Mouse (Mus musculus) myocyte (in vitro differentiated cells): ENCODE results near the gene Dmrtc1b. TPM values are rescaled to one million over a fixed set of nuclear protein-coding genes. Genes with fewer than 3 reads are reported as not detected.
"Not testable (repeated sequence)": the region's sequence is repeated elsewhere in the genome, so short reads cannot be mapped to it uniquely, and the experiment has no call there.

Experiments used
- H3K27me3 ChIP-seq: one replicate; pipeline ENCODE4 v1.6.1; 2011; ENCODE audit not compliant: control insufficient read depth, insufficient read depth, insufficient read length
- H3K36me3 ChIP-seq: one replicate; pipeline ENCODE4 v1.6.1; 2011; ENCODE audit not compliant: control insufficient read depth, insufficient read depth
- H3K4me2 ChIP-seq: one replicate; pipeline ENCODE4 v1.6.1; 2011; ENCODE audit warnings: low read depth, control low read depth
- H3K4me3 ChIP-seq: one replicate; pipeline ENCODE4 v1.5.1; 2011; ENCODE audit warnings: mild to moderate bottlenecking, control low read depth, moderate library complexity
- H3K79me2 ChIP-seq: one replicate; pipeline ENCODE4 v1.6.1; 2011; ENCODE audit not compliant: control insufficient read depth, insufficient read depth
- H3ac ChIP-seq: one replicate; pipeline ENCODE4 v1.6.1; 2011; ENCODE audit not compliant: control insufficient read depth, insufficient read length
- MAX ChIP-seq: IDR thresholded peaks from one replicate; pipeline ENCODE4 v1.6.1; 2011; ENCODE audit warnings: low read depth, mild to moderate bottlenecking, control low read depth
- MYOD1 ChIP-seq, 3 experiments: IDR thresholded peaks; one replicate each; pipeline ENCODE4 v1.6.1; 2011; ENCODE audit warnings: control low read depth in 2 of 3, low read depth in 2 of 3, mild to moderate bottlenecking in 2 of 3, moderate library complexity in 1 of 3; ENCODE audit not compliant: insufficient read length in 2 of 3, control insufficient read depth in 1 of 3
- POLR2A ChIP-seq: IDR thresholded peaks from one replicate; pipeline ENCODE4 v1.6.1; 2011; ENCODE audit warnings: low read depth, mild to moderate bottlenecking, control low read depth, moderate library complexity; ENCODE audit not compliant: insufficient read length
- POLR2AphosphoS2 ChIP-seq: IDR thresholded peaks from one replicate; pipeline ENCODE4 v1.6.1; 2011; ENCODE audit warnings: low read depth, control low read depth; ENCODE audit not compliant: insufficient read length
- REST ChIP-seq: IDR thresholded peaks from one replicate; pipeline ENCODE4 v1.6.1; 2011; ENCODE audit warnings: mild to moderate bottlenecking, control low read depth, moderate library complexity; ENCODE audit not compliant: insufficient read depth, insufficient read length
- TCF12 ChIP-seq: IDR thresholded peaks from one replicate; pipeline ENCODE4 v1.6.1; 2011; ENCODE audit warnings: mild to moderate bottlenecking, control low read depth; ENCODE audit not compliant: poor library complexity, insufficient read depth, severe bottlenecking
- USF1 ChIP-seq: IDR thresholded peaks from one replicate; pipeline ENCODE4 v1.6.1; 2011; ENCODE audit warnings: low read depth, mild to moderate bottlenecking, control low read depth, moderate library complexity
- polyA plus RNA-seq: library from polyadenylated mRNA; unstranded; fragments of >200 nt; fragmentation: generic; extraction: Trizol; gene quantifications from one replicate; pipeline ENCODE4 v1.2.1, GENCODE M21; 2012; ENCODE audit warnings: missing spikeins

Dmrtc1b gene
- polyA plus RNA-seq: not detected

DNA sequence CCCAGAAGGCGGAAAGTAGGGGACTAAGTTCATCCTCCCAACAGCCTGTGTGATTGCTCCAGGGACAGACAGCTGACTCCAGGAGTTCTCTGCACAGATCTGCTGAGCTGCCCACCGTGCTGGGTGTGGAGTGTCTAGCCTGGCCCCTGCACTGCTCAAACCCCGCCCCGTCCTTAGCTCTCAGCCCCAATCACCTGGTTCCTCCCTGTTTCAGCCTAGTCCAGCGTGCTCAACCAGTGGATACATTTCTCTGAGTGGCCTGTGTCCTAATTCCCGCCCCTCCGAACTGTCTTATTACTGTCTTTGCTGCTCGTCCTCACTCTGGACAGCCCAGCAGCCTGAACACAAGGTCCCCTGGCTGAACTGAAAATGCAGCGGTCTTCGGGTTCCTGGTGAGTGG lies at the start of gene Dmrtc1b, which contains the start of gene Gm9112:
Dmrtc1b (plus strand) TSS at position 331 of the 400 bp plus-strand sequence.
Gm9112 (minus strand) TSS at position 101 of the 400 bp plus-strand sequence.
- not testable (repeated sequence) for H3ac ChIP-seq, H3K27me3 ChIP-seq, H3K79me2 ChIP-seq, H3K4me2 ChIP-seq, H3K36me3 ChIP-seq, H3K4me3 ChIP-seq

DNA sequence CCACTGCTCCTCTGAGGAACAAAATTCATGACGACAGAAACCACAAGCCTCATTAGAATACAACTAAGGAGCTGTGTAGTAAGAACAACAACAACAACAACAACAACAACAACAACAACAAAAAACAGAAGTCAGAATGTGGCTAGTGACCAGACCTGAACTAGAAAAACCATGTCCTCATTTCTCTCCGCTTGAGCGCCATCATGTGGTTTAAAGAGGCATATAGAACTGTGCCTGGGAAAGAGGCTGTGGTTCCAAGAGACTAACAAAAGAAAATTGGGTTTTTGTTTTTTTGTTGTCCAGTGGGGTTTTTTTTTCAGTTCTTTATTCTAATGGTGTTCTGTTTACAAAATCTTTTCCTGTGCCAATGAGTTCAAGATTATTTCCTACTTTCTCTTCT lies 47.0 kb upstream of the Dmrtc1b start:
- H3K36me3 ChIP-seq: no peaks in the 10 kb centered on the region

DNA sequence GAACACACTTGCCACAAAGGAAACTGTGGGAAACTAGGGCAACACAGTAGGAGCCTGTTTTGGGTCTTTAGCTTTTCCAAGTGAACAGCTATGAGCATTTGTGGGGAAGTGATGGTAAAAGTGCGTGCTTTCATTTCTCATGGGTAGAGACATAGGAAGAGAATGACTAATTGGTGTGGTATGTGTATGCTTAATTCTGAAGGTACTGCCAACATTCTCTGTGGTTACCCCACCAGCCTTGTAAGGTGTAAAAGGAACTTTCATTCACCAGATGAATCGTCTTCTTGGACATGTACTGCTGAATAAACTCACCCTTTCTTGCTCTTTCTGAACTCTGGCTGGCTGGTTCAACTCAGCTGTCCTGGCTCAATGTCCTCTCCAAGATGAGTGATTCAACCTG lies 41.0 kb upstream of the Dmrtc1b start:
- no peak overlapping the region for H3ac ChIP-seq
- TF ChIP-seq POLR2AphosphoS2: no peak
- TF ChIP-seq USF1: no peak
- no peak for TF ChIP-seq REST
- TF ChIP-seq MAX: no peak
- no peak for TF ChIP-seq MYOD1 (IDR thresholded peaks at IDR 0.05; ENCODE audit: control insufficient read depth in 1 of 3, insufficient read length in 2 of 3, low read depth in 2 of 3)
- TF ChIP-seq POLR2A: no peak
- no peak for TF ChIP-seq TCF12
- H3K4me3 ChIP-seq: no peak overlapping the region
- no peak overlapping the region for H3K4me2 ChIP-seq
- H3K27me3 ChIP-seq: no peaks in the 10 kb centered on the region
- no peaks in the 10 kb centered on the region for H3K36me3 ChIP-seq
- no peaks in the 10 kb centered on the region for H3K79me2 ChIP-seq

More for the DNA sequence above, 47.0 kb upstream of the Dmrtc1b start:
- Histone ChIP-seq H3K27me3 (no peaks in the 10 kb centered on the region), H3K4me3 (no peak overlapping the region), H3ac (no peak overlapping the region), H3K79me2 (no peaks in the 10 kb centered on the region), H3K4me2 (no peak overlapping the region)
- TF ChIP-seq POLR2AphosphoS2 (no peak), MAX (no peak)

- H3K4me2 ChIP-seq, H3K27me3 ChIP-seq, H3K4me3 ChIP-seq, H3K36me3 ChIP-seq, H3ac ChIP-seq, H3K79me2 ChIP-seq: not testable (repeated sequence)
These were observed 23.0 kb upstream of the Dmrtc1b start for GRCm38 (mm10) chrX:102684706-102685105.

GRCm38 (mm10) chrX:102686872-102687271 lies 20.8 kb upstream of the Dmrtc1b start, which contains the start of gene Gm3880:
Gm3880 (minus strand) TSS chrX:102686972.
- H3K36me3 ChIP-seq, H3K4me2 ChIP-seq, H3K4me3 ChIP-seq: not testable (repeated sequence)

GRCm38 (mm10) chrX:102689252-102689651 lies 18.4 kb upstream of the Dmrtc1b start:
- not testable (repeated sequence) for H3K36me3 ChIP-seq, H3ac ChIP-seq, H3K4me3 ChIP-seq, H3K4me2 ChIP-seq, H3K79me2 ChIP-seq, H3K27me3 ChIP-seq

More at GRCm38 (mm10) chrX:102686872-102687271, 20.8 kb upstream of the Dmrtc1b start, which contains the start of gene Gm3880:
- not testable (repeated sequence) for H3K27me3 ChIP-seq, H3ac ChIP-seq, H3K79me2 ChIP-seq

DNA sequence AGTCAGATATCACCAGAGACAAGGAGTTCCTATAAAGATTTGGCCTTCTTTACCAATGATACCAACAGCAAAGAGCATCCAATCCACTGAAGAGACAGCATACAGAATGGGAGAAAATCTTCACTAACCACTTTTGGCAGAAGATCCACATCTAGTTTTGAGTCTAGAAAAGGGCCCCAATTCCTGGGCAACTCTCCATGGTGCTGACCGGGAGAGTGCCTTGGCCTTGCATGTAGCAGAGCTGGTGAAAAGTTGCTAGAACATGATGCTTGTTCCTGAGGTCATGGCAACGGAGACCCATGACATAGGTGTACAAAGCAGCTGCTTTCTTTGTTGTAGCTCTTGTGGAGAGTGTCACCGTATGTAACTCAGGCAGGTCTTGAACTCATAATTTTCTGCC lies 7.0 kb upstream of the Dmrtc1b start:
- H3K27me3 ChIP-seq, H3K4me2 ChIP-seq, H3K4me3 ChIP-seq, H3K79me2 ChIP-seq, H3ac ChIP-seq, H3K36me3 ChIP-seq: not testable (repeated sequence)
- TF ChIP-seq REST: peak; percentile 30

GRCm38 (mm10) chrX:102724226-102724625 lies 16.6 kb downstream of the Dmrtc1b start:
- not testable (repeated sequence) for H3K4me2 ChIP-seq

More at GRCm38 (mm10) chrX:102724226-102724625, 16.6 kb downstream of the Dmrtc1b start:
- H3K79me2 ChIP-seq, H3K4me3 ChIP-seq, H3ac ChIP-seq, H3K36me3 ChIP-seq: not testable (repeated sequence)
- peaks cover 10% of the 10 kb centered on the region for H3K27me3 ChIP-seq

Other genes starting within 250 kb of the Dmrtc1b start
- gene Hdac8, start 202.5 kb upstream of the Dmrtc1b start, polyA plus RNA-seq: 6.4 TPM
- gene Phka1, start 63.6 kb upstream of the Dmrtc1b start, polyA plus RNA-seq: 8.7 TPM
- not detected for gene Gm3880, start 20.9 kb upstream of the Dmrtc1b start, polyA plus RNA-seq
- gene Gm9112, start 230 bp upstream of the Dmrtc1b start, polyA plus RNA-seq: not detected
- not detected for gene Dmrtc1c1, start 95.1 kb downstream of the Dmrtc1b start, polyA plus RNA-seq
- not detected for gene Dmrtc1c2, start 146.8 kb downstream of the Dmrtc1b start, polyA plus RNA-seq
- not detected for gene 1700031F05Rik, start 160.1 kb downstream of the Dmrtc1b start, polyA plus RNA-seq
- not detected for gene Dmrtc1a, start 200.8 kb downstream of the Dmrtc1b start, polyA plus RNA-seq
- gene 1700011M02Rik, start 201.0 kb downstream of the Dmrtc1b start, polyA plus RNA-seq: not detected
- not detected for gene 1700018G05Rik, start 220.5 kb downstream of the Dmrtc1b start, polyA plus RNA-seq